Mouse (Mus musculus): ENCODE results near the gene AC124108.1. TPM values are rescaled to one million over a fixed set of nuclear protein-coding genes. Genes with fewer than 3 reads are reported as not detected.

The AC124108.1 gene
- total RNA-seq, 2 experiments from 2014 or later = not detected

DNA sequence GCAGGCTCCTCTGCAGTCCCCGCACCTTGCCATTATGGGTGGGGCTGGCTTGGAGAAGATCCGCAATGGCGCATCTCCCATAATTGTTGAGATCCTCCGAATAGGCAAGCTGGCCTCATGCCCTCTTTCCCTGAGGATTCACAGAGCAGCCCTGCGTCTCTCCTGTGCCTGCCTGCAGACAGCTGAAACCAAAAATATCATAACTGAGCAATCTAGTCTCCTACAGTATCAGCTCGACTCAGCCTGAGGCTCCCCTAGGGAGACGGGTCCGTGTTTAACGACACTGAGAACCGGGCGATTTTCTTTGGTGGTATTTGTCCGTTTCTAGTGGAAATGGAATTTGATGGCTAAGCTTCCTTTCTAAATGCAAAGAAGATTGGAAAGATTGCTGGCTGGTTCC, 8.7 kb downstream of the AC124108.1 start:
- ATAC-seq (replicated peaks; ENCODE audit: poor library complexity, severe bottlenecking) = no peak

GRCm38 (mm10) chr1:132200562-132201510, 9.6 kb downstream of the AC124108.1 start:
- ATAC-seq (replicated peaks; ENCODE audit: poor library complexity, severe bottlenecking) = no peak

- no peak for ATAC-seq (replicated peaks; ENCODE audit: poor library complexity, severe bottlenecking)
Measured at GRCm38 (mm10) chr1:132201511-132201860, 10.2 kb downstream of the AC124108.1 start.

GRCm38 (mm10) chr1:132201936-132202335, 10.7 kb downstream of the AC124108.1 start:
- no peak for ATAC-seq (replicated peaks; ENCODE audit: poor library complexity, severe bottlenecking)

DNA sequence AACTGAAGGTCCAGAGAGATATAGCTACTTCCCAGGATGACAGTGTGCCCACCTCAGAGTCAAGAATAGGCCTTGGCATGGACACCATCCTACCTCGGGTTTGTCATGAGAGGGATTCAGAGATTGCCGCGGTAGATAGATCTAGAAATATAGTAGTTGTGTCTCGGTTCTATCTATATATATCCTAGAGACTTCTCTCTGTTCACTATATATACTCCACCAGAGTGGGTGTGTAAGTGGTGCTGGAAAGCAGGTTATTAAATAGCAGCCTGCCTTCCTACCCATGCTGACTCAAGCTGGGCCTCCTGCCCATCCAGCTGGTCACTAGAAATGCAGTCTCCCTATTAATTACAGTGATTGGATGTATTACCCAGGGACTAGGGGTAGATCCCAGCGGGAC, 11.5 kb downstream of the AC124108.1 start:
- ATAC-seq (replicated peaks; ENCODE audit: poor library complexity, severe bottlenecking) = no peak

GRCm38 (mm10) chr1:132205958-132206357, 14.7 kb downstream of the AC124108.1 start:
- ATAC-seq (replicated peaks; ENCODE audit: poor library complexity, severe bottlenecking) = peak; percentile 31

DNA sequence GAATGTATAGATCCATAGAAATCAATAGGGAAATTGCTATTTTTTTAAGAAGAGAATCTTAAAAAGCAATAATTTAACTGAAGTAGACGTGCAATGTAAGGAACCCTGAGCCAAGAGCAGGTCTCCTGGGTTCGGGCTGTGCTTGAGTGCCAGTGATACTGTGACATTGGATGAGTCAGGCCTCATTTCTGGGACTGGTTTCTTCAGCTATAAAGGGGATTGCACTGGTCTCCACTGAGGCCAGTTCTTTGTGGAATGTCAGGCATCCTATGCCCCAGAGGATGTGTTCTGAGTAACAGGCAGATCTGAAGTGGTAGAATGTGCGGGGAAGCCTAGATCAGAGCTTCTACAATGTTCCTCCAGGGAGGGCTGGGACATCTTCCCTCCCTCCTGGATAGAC, 15.6 kb downstream of the AC124108.1 start:
- no peak for ATAC-seq (replicated peaks; ENCODE audit: poor library complexity, severe bottlenecking)

GRCm38 (mm10) chr1:132208154-132208553, 16.9 kb downstream of the AC124108.1 start:
- ATAC-seq (replicated peaks; ENCODE audit: poor library complexity, severe bottlenecking) = no peak

DNA sequence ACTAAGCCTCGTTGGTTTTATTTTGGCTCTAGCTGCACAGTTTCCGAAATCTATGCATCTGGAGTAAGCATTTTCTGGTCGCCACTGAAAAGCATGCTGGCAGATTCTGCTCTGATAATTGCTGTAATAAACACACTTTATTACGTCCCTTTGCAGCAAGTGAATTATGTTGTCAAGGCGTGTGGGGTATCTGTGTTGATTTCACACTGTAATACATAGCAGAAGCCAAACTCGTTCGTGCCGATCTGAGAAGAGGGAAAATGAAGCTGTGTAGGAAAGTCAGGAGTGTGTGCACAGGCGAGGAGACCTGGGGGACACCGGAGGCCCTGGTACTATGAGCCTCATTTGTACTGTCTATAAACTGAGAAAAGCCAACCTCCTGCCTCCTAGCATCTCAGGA, 18.1 kb downstream of the AC124108.1 start:
- ATAC-seq (replicated peaks; ENCODE audit: poor library complexity, severe bottlenecking) = no peak

GRCm38 (mm10) chr1:132210922-132211321, 19.7 kb downstream of the AC124108.1 start:
- ATAC-seq (replicated peaks; ENCODE audit: poor library complexity, severe bottlenecking) = peak; percentile 44

DNA sequence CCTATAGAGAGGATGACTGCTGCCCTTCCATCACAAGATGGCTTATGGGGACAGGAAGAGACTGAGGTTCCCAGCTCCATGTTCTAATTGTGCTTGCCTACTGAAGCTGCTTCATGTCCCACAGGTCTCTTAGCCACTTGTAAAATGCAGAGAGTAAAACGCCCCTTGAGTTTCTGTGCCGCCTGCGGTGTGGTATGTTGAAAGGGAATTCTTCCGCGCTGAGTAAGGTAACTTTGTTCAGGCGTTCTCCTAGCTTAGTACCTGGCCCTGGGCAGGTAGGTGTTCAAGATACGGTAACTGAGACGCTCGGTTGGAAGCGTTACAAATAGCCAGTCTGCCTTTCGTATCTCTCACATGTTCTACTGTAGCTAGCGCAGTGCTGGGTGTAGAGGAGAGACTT, 20.4 kb downstream of the AC124108.1 start:
- ATAC-seq (replicated peaks; ENCODE audit: poor library complexity, severe bottlenecking) = no peak

DNA sequence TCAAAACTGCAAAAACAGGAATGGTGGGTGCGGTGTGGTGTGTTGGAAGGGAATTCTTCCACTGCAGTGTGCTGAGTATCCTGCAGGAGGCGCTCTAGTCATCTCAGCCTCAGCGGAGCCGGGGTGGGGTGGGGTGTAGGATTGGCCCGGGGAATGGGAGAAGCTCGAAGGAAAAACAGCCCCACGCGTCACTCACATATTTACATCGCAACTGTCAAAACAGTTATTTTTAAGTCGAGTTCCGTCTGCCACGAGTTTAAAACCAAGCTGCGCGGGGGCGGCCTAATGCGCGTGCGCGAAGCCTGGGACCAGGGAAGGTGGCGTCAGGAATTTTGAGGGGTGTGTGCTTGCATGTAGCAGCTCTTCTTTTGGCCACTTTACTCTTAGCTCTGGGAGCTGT, 21.0 kb downstream of the AC124108.1 start:
- ATAC-seq (replicated peaks; ENCODE audit: poor library complexity, severe bottlenecking) = peak; percentile 47; the same call in 1 of the 2 replicates

GRCm38 (mm10) chr1:132213076-132213475, 21.8 kb downstream of the AC124108.1 start:
- no peak for ATAC-seq (replicated peaks; ENCODE audit: poor library complexity, severe bottlenecking)

GRCm38 (mm10) chr1:132216276-132216675, 25.0 kb downstream of the AC124108.1 start:
- no peak for ATAC-seq (replicated peaks; ENCODE audit: poor library complexity, severe bottlenecking)

GRCm38 (mm10) chr1:132221627-132222026, 30.4 kb downstream of the AC124108.1 start:
- ATAC-seq (replicated peaks; ENCODE audit: poor library complexity, severe bottlenecking) = no peak

DNA sequence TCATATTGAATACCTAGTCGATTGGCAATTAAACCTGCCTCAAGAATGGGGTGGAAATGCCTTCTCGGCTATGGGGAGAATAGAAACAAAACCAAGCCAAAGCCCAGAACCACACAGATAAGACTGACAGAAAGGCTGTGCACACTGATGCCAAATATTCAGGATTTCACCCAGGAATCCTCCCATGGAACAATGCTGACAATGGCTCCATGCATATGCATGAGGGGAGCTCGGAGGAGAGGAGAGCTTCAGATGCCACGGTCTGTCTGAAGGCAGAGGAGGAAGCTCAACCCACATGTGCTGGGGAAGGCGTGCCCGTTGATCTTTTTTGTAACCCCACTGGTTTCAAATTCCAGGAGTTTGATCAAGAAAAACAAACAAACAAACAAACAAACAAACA, 30.9 kb downstream of the AC124108.1 start:
- ATAC-seq (replicated peaks; ENCODE audit: poor library complexity, severe bottlenecking) = no peak

GRCm38 (mm10) chr1:132226297-132227080, 35.2 kb downstream of the AC124108.1 start:
- no peak for ATAC-seq (replicated peaks; ENCODE audit: poor library complexity, severe bottlenecking)

GRCm38 (mm10) chr1:132229667-132230066, 38.4 kb downstream of the AC124108.1 start, which contains the start of gene Gm10188:
TSS of gene Gm10188 (minus strand) at chr1:132229767.
- no peak for ATAC-seq (replicated peaks; ENCODE audit: poor library complexity, severe bottlenecking)

DNA sequence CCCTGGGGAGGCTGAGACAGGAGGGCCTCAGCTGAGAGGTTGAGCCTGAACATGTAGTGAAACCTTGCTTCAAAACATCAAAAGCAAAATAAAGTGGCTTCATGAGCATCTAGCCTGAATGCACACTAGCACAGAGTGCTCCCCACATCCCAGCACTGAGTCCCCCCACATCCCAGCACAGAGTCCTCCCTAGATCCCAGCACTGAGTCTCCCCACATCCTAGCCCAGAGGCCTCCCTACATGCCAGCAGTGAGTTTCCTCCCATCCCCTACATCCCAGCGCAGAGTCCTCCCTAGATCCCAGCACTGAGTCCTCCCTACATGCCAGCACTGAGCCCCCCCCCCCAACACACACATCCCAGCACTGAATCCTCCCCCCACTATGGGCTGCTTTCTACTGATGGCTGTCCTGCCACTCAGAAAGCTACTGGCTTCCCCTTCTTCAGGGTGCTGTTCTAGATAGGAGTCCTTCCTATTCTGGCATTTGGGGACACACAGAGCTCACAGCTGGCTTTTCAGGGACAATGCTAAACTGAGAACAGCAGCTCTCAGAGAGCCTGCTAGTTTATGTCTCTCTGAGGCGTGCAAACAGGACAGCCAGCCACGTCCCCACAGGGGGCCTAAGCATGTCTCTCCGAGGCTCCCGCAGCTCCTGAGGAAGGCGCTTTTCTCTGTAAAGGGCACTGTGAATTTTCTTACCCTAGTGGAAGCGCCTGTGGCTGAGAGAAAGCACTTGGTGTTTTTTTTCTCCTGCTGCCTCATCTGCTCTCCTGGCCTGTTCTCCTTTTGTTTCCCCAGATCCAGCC, 40.4 kb downstream of the AC124108.1 start:
- ATAC-seq (replicated peaks; ENCODE audit: poor library complexity, severe bottlenecking) = no peak

- ATAC-seq (replicated peaks; ENCODE audit: poor library complexity, severe bottlenecking) = peak; percentile 58; the same call in 1 of the 2 replicates
Measured at GRCm38 (mm10) chr1:132233566-132233965, 42.3 kb downstream of the AC124108.1 start.
